Mouse (Mus musculus): ENCODE results near the gene Tjp1.

The Tjp1 gene

GRCm38 (mm10) chr7:65387560-65388175, 139.9 kb downstream of the Tjp1 start:
- no peak for DNase-seq

DNA sequence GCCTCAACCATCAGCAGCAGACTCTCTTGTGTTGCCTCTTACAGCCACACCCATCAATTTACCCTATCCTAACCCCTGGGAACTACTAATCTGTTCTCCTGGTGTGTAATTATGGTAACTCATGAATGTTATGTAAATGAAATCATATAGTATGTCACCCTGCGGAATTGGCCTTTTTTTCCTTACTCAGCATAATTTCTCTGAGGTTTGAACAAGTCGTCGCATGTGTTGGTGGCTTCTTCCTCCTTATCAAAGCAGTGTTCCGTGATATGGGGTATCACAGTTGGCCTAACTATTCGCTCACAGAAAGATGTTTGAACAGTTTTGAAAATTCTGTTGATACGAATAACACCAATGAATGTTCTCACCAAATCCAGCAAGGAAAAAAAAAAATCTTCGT, 142.8 kb downstream of the Tjp1 start:
- DNase-seq: no peak

DNA sequence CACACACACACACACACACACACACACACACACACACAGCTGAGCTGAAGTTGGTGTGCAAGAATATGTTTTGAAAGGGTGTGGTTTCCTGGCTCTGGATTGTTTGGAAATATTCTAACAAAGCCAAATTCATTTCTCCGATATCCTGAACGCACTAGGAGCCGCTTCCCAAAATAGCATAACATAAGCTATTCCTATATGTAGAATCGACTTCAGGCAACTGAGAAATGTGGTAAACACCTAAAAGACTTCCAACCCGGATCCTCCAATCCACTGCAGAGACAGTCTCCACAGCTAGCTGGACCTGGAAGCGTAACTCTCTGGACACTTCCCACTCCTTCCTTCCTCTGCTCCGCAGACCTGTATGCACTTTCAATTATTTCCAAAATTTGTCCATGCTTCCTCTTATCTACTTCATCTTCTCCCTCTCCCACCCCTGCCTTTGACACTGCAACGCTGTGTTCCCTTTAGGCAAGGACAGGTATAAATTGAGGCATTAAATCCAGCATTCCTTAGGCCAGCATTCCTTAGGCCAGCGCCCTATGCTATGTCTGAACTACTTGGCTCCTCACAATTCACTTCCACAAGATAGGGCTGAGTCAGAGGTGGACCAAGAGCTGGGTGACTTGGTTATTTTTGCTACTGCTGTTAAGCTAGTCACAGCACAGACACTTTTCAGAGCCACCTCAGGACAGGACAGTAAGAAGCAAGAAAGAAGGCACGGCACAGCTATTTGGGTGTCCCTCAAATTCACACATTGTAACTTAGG, 144.9 kb downstream of the Tjp1 start:
- no peak for DNase-seq

DNA sequence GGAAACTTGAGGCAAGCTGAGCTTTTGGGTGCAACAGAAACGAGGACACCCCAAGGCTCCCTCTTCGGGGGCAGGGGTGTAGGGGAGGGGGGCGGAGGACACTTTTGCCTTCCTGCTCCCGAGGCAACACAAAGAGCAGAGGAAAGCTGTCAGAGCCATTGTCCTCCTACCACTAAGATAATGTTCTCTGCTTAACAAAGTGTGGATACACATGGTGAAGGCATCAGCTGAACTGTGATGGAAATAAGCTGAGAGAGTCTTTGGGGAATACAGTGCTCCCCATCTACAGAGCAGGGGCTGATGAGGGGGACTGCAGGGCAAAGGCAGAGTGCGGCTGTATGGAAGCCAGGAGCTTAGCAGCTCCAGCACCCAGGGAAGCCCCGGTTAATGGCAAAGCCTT, 145.7 kb downstream of the Tjp1 start:
- DNase-seq: no peak

DNA sequence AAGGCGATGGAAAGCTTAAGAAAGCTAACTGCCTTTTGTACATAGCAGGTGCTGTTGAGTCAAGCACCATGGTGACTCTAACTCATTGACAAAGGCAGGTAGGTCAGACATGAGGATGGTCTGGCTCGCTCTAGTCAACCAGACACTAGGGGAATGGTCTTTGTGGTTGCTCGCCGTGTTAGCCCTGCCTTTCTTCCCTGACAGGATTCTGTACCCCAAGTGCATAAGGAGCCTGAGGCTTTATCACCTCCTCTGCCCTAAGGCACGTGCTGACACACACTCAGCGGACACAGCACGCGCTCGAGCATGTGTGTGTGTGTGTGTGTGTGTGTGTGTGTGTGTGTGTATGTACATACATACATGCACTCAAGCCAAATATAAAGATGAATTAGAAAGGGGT, 146.9 kb downstream of the Tjp1 start:
- DNase-seq: no peak

DNA sequence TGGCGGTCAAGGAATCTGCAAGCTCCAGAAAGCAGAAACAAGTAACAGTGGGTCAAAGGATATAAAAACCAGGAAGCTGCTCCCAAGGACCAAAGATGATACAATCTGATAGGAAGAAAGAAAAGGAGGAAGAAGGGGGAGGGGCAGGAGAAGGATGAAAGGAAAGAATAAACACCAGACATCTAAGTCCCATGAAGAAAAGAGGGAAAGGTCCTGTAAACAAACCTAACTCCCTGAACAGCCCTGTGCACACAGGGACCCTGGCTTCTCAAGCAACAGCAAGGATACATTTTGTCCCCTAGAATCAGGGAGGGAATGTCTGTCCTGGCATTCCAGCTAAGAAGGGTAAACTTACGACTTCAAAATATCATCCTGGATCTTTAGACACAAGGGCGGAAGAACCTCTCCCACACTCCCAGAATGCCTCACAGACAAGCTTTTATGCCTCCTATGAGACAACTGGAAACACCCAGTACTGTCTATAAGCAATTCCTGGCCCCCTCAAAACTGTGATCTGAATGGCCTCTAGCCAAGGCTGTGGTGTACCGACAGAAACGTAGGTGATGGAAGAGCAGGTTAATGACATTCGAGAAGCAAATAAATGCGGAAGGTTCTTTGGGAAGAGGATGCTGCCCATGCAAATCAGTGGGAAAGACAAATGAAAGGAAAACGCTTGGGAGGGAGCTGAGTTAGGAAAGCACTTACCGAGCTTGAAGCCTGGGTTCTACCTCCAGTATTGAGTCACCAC, 148.6 kb downstream of the Tjp1 start:
- DNase-seq: no peak

DNA sequence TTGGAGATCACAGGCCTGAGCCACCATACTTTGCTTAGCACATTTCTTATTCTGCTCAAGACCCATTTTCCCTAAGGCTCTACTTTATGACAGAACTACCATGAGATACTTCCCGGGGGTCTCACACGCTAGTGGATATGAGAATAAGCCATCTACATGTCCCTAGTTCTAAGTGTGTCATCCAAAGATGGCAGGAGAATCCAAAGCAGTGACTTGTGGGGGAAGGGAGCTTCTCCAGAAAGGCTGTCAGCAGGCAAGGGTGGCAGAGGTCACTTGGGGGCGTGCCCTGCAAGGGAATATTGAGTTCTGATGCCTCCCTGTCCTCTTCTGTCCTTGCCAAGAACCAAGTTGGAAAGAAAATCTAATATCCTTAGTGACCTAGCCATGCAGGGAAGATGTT, 150.1 kb downstream of the Tjp1 start:
- DNase-seq: no peak

GRCm38 (mm10) chr7:65375621-65376020, 152.0 kb downstream of the Tjp1 start:
- no peak for DNase-seq

DNA sequence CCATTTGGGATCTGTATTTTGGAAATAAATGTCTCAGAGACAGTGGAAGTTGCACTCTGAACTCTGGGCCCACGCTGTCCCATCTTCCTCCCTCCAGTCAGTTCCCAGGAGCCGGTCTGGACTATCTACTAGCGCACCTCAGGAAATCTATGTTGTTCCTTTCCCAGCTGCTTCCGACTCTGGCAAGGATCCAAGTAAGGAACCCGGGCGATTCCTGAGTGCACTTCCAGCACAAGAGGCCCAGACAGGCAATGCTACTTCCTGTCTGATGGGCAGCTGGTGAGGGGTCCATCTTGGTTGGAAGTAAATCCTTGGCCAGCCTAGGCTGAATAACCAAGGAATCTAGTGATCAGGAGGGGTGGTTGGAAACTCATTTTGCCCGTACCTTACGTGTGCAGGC, 152.4 kb downstream of the Tjp1 start:
- DNase-seq: peak; percentile 75 to 86

GRCm38 (mm10) chr7:65373336-65373735, 154.2 kb downstream of the Tjp1 start:
- peak; percentile 45 to 64 for DNase-seq

DNA sequence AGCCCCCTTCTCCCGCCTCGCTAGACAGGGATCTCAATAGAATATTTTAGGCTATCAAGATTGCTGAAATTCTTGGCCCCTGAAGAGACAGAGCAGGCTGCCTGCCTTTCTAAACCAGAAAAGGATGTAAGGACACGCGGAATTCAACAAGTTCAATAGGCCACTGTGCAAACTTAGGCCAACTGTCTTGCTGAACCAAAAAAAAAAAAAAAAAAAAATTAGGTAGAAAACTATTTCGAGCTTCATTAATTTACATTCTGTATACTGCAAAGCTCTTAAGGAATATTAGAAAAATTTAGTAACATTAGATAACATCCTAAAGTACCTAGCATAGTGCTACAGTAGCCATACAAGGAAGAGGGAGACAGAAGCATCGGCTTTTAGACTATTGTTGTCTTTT, 155.8 kb downstream of the Tjp1 start:
- DNase-seq: no peak

GRCm38 (mm10) chr7:65370787-65371616, 156.6 kb downstream of the Tjp1 start:
- peak; percentile 94 to 97 for DNase-seq

- DNase-seq: peak in 1 of 2 experiments; percentile 48
Measured at GRCm38 (mm10) chr7:65370381-65370786, 157.2 kb downstream of the Tjp1 start.

- no peak for DNase-seq
Measured at GRCm38 (mm10) chr7:65369101-65369500, 158.5 kb downstream of the Tjp1 start.

DNA sequence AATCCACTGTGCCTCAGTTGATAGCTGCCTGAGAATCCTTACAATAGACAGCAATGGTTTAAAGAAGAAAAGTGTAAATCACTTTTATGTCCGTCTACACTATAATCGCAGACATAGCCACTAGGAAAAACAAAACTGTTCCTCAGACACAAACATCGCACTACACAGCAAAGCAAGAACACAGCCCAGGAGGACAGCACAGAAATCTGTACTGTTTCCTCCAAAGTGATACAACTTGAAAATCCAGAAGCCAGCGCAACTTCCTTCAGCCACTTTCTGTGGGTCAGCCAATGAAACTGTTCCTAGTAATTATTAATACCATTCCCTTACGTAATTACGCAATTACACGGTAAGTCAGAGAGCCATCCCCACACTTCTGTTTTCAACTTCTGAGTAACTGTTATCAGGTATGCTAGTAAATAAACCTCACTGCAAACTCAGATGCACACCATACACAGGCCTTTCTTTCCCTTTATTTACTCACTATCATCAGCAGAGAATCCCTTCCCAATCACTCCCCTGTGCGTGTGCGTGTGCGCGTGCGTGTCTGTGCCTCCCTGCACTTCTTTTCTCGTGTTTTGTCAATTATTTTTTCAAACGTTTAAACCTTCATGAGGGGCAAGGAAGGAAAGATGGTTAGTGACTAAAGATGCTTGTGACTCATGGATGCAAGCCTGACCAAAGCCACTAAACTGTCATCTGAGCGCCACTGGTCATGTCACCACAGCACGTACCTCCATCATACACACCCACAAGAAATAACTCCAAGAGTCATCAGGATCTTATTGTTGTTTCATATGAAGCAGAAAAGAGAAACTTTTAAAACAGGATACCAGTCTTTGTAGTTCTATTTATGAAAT, 160.0 kb downstream of the Tjp1 start:
- DNase-seq: no peak

DNA sequence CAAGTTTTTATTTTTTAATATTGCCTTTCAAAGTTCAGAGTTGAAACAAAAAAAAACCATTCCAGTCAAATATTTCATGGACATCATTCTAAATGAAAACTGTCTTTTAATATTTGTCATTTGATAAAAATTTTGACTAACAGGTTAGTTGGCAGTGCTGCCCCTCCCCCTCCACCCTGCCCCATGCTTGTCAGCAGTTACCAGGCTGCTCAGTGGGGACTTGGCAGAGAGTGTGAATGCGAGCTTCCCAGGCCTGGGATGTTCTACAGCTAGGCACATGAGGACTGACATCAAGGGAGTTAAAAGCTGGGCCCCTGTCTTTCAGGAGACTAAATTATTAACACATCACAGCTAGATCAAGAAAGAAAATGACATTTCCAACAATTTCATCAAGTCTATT, 161.4 kb downstream of the Tjp1 start:
- DNase-seq: no peak

- no peak for DNase-seq
Measured at GRCm38 (mm10) chr7:65365560-65365959, 162.0 kb downstream of the Tjp1 start.

- no peak for DNase-seq
Measured at GRCm38 (mm10) chr7:65360278-65360677, 167.3 kb downstream of the Tjp1 start.

- DNase-seq: peak in 1 of 2 experiments; percentile 44
Measured at GRCm38 (mm10) chr7:65359774-65360173, 167.8 kb downstream of the Tjp1 start.

DNA sequence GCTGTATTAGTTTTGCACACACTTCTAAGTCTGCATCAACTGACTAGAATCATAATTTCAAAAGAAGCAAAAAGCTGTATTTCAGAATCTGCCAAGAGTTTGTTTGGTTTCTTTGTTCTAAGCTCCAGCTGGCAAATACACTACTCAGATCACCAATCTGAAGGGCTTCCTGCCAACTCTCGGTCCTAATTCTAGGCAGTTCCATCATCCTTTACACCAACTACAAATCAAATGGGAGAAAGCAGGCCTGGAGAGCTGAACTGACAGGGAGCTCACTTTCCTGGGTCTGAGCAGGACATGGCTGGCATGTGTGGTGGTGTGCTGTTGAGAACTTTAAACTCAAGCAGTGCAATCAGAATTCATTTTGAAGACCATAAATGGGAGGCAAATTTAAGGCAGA, 170.0 kb downstream of the Tjp1 start:
- peak in 1 of 2 experiments; percentile 53 for DNase-seq

DNA sequence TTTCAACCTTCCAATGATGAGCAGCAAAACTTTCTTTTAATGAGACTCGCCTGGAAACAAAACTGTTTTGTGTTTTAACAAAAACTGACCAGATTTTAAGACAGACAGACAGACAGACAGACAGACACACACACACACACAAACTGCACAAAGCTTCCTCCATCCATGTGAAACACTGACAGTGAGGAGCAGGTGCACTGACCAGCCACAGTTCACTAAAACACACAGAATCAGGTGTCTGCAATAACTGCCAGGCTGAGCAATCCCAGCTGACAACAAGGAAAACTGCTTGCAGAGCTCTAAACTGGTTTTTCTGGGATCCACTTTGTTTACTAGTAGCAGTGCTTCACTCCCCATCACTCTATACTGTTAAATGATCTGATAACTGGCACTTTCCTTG, 171.4 kb downstream of the Tjp1 start:
- no peak for DNase-seq

DNA sequence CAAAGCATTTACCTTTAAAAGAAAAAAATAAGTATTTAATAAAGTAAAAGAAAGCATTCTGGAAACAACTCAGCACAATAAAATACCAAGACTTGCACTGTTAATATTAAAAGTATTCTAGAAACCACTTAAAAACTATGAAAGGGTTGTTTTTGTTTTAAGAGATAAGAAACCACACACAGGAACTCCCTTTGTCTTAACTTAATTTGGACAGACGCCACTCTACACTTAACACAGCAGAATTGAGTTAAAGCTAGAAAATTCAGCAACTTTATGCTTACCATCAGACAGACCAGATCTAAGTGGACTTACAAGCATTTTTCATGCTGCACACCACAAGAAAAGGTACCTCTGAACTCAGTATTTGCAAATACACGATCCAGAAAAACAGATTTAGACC, 172.7 kb downstream of the Tjp1 start:
- no peak for DNase-seq
